Mouse (Mus musculus): Measurements from ENCODE around the gene Map2. TPM values are rescaled to one million over a fixed set of nuclear protein-coding genes. Genes with fewer than 3 reads are reported as not detected.

Gene Map2
- 22.5 TPM for polyA plus RNA-seq (2014; fragmentation: Illumina TruSeq; extraction: RNeasy Lipid Tissue Mini Kit (QIAGEN cat#74804); ENCODE audit: low read depth, low replicate concordance)

GRCm38 (mm10) chr1:66175041-66175665 lies at the start of gene Map2:
TSS of gene Map2 (plus strand) at chr1:66175273.

GRCm38 (mm10) chr1:66467821-66468703 lies 293.0 kb downstream of the Map2 start, which contains the start of gene Unc80:
TSS of gene Unc80 (plus strand) at chr1:66468367.

Other genes starting within 250 kb of the Map2 start
- gene Crygf, start 248.8 kb upstream of the Map2 start, polyA plus RNA-seq (2014; fragmentation: Illumina TruSeq; extraction: RNeasy Lipid Tissue Mini Kit (QIAGEN cat#74804); ENCODE audit: low read depth, low replicate concordance): not detected